Mouse (Mus musculus) spleen, postnatal 4 days (tissue): ENCODE measurements around the gene Ltn1.

Experiments used
- DNase-seq, 2 experiments: peaks; one replicate each; pipeline ENCODE4 v3.0.0; 2022; ENCODE audit warnings: low spot score in 2 of 2

Gene Ltn1

GRCm38 (mm10) chr16:87393813-87394548, 38.4 kb downstream of the Ltn1 start:
- DNase-seq: peak; percentile 30 to 65

DNA sequence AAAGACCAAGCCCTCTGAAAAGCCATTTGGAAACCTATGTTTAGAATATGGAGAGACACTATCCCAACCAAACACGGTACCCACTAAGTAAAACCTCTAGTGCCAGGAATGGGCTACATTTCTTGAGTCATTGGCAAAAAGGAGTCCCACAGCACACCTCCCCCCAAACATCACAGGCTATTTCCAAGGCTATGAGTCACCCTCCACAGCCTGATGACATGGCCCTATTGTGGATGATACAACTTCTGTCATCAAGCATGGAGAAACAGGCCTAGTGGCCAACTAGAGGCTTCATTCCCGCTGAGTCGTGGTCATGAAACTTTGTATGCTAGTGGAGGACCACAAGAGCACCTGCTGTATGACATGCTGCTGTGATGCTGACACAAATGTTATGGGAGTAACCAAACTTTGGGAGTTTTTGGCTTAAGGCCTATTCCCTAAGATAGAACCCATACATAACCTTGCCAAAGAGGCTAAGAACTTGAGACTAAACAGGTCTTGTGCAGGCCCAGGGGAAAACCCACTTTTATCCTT, 44.9 kb downstream of the Ltn1 start:
- DNase-seq: no peak

- DNase-seq: no peak
Observed at GRCm38 (mm10) chr16:87384366-87384765, 48.0 kb downstream of the Ltn1 start.

DNA sequence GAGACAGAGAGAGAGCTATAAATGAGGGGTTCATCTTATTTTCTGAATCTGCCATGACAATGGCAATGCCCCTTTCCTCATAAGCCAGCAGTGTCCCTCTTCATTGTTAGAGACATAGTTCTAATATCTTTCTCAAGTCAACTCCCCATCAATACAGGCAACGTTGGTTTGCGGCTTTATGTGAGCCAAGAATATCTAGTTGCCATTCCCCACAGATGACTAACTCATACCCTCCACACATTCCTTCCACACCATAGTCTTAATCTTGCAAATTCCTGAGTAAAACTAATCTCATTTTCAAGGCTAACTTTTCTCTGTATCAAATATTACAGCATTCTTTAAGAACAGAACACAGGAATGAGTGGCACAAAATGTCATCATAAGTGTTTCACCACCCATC, 49.4 kb downstream of the Ltn1 start:
- no peak for DNase-seq

DNA sequence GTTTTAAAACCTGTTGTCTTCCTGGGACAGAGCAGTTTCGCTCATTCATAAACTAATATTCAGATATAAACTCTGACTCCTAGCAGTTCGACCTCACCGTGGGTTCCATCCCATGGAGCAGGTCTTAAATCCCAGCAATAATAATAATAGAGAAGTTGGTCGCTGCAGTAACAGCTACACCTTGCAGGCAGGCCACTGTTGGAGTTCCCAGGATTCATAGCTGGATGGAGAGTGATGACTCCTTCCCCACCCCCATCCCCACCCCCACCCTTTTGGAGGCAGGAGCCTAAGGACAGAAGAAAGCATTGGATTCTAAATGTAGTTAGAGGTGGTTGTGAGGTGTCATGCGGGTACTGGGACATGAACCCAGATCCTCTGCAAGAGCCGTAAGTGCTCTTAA, 66.0 kb downstream of the Ltn1 start:
- no peak for DNase-seq

GRCm38 (mm10) chr16:87366035-87366434, 66.4 kb downstream of the Ltn1 start:
- peak in 1 of 2 experiments; percentile 51 for DNase-seq

DNA sequence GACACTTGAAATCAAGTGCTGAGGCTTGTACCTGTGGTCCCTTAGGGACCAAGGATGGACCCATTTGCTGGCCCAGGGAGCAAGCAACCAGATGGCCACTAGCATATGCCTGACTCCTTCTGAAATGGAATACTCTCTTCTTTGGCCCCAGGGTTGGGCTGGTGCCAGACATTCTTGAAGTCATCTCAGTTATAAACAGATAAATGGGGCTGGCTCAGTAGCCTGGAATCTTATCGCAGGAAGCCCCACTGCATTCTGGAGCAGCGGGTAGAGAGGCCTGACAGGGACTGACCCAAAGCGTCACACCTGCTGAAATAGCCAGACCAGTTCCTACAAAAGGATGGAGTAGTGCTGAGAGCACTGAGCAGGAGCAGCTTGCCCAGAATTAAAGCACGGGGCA, 68.2 kb downstream of the Ltn1 start:
- peak in 1 of 2 experiments; percentile 26 for DNase-seq

DNA sequence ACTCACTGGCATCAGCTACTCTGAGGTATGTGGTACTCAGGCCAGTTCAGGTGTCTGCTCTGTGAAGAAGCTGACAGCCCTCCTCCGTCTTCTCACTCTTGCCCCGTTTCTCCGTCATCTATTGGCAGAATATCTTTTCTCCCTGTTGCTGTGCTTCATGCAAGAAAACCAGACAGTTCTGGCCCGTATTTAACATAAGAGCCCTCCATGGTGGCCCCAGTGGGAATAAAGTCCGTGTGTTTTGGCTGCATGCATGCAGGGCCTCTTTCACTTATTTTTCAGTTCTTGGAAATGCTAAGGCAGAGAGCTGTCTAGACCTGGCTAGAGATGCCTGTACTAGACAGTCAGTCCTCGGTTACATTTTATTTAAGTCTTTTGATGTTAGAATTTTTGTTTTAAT, 72.3 kb downstream of the Ltn1 start:
- no peak for DNase-seq

- DNase-seq: no peak
Observed at GRCm38 (mm10) chr16:87354748-87355147, 77.7 kb downstream of the Ltn1 start.

- peak; percentile 87 to 94 for DNase-seq
Observed at GRCm38 (mm10) chr16:87354075-87354583, 78.3 kb downstream of the Ltn1 start, which contains the start of gene N6amt1. TSS of gene N6amt1 (plus strand) at chr16:87354185.

GRCm38 (mm10) chr16:87353605-87354004, 78.8 kb downstream of the Ltn1 start:
- no peak for DNase-seq

- no peak for DNase-seq
Observed at GRCm38 (mm10) chr16:87351386-87352105, 80.9 kb downstream of the Ltn1 start.

DNA sequence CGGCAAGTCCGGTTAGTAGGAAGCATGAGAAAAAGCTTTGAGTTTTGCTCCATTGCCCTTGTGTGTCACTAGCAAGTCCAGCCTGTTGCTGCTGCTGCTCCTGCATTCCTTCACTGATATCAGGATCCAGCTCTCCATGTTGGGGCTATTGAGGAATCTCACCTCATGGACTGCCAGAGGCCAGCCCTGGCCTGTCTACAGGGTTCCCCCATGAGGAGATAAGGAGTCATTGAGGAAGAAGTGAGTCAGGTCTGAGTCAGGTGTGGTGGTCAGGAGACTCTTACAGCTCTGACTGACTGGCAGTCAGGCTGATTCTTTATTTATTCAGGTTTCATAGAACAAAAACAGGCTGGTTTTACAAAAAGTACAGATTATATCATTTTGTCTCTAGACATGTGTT, 84.3 kb downstream of the Ltn1 start:
- DNase-seq: no peak

- no peak for DNase-seq
Observed at GRCm38 (mm10) chr16:87341043-87341572, 91.3 kb downstream of the Ltn1 start.

- DNase-seq: no peak
Observed at GRCm38 (mm10) chr16:87334756-87335155, 97.7 kb downstream of the Ltn1 start.

DNA sequence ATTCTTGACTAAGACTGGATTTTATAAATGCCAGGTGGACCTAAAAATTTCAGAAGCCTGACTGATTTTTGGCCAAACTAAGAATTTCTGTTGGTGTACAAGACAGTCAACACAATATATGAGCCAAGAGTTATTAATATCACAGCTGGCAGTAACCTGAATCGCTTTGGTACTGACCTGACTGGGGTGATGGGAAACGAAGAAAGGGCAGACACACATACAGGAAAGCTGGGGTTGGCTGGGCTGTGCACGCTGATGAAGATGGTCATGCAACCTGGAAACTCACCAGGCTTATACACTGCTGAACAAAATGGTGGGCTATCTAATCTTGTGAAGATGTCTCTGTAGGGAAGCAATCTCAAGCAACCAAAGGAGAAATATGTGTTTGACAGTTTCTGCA, 102.4 kb downstream of the Ltn1 start:
- no peak for DNase-seq
